In genomic region chr3:153818723-153819122, GRCm38 (mm10) we compare ENCODE assay signal across 38 mouse cellular contexts. TPM values are rescaled to one million over a fixed set of nuclear protein-coding genes. Genes with fewer than 3 reads are reported as not detected.
DNase-seq lines count a peak whose midpoint lies in the region; ATAC-seq lines count a peak whose summit lies in the region.
"Had no signal": no experiment of that assay in that cellular context is flagged by ENCODE, and none has a peak within 500 bp of the region (broad histone marks: within the 10 kb centered on the region; RNA-seq: fewer than 3 reads in every experiment).

No protein-coding gene starts in this region.

- peak overlapping the region; percentile 11; the same call in 1 of the 2 replicates for H3K27ac ChIP-seq in liver, embryonic 12.5 days
- H3K27ac ChIP-seq in liver, embryonic 11.5 days (ENCODE audit: low read depth, low read length) = no peak overlapping the region
- no peak overlapping the region for H3K27ac ChIP-seq in liver, embryonic 16.5 days (ENCODE audit: low read length)
- H3K27ac ChIP-seq in intestine, embryonic 15.5 days = no peak overlapping the region
- H3K27ac ChIP-seq: embryonic facial prominence, embryonic 15.5 days; forebrain, embryonic 15.5 days; hindbrain, embryonic 15.5 days; kidney, embryonic 15.5 days; neural tube, embryonic 12.5 days had no signal

- H3K36me3 ChIP-seq in liver, embryonic 12.5 days = no peaks in the 10 kb centered on the region
- no peaks in the 10 kb centered on the region for H3K36me3 ChIP-seq in liver, embryonic 11.5 days (ENCODE audit: control insufficient read depth, insufficient read depth, low read length)
- H3K36me3 ChIP-seq in liver, embryonic 16.5 days (ENCODE audit: control insufficient read depth, insufficient read depth) = no peaks in the 10 kb centered on the region
- no peaks in the 10 kb centered on the region for H3K36me3 ChIP-seq in intestine, embryonic 15.5 days
- H3K36me3 ChIP-seq: embryonic facial prominence, embryonic 10.5 days; embryonic facial prominence, embryonic 15.5 days; forebrain, embryonic 15.5 days; heart, embryonic 12.5 days; hindbrain, embryonic 15.5 days; kidney, embryonic 15.5 days; neural tube, embryonic 12.5 days had no signal

- ATAC-seq in liver, embryonic 12.5 days = peak; percentile 44; the same call in 1 of the 2 replicates
- no peak for ATAC-seq in liver, embryonic 11.5 days (replicated peaks; ENCODE audit: low FRiP score)
- ATAC-seq in common myeloid progenitor, adult 5-6 weeks (replicated peaks; ENCODE audit: low read depth, poor library complexity, severe bottlenecking) = peak; percentile 59; the same call in 1 of the 2 replicates
- peak; percentile 53 for ATAC-seq in liver, embryonic 16.5 days (ENCODE audit: low read depth)
- ATAC-seq in intestine, embryonic 15.5 days = no peak
- ATAC-seq: forebrain, embryonic 15.5 days; inflammation-experienced regulatory T-cells, adult 6 months; midbrain, embryonic 16.5 days had no signal

- H3K27me3 ChIP-seq in liver, embryonic 12.5 days (replicated peaks) = peaks cover 9% of the 10 kb centered on the region; the same call in 1 of the 2 replicates
- H3K27me3 ChIP-seq in liver, embryonic 11.5 days (replicated peaks; ENCODE audit: control insufficient read depth, insufficient read depth, low read length) = no peaks in the 10 kb centered on the region
- no peaks in the 10 kb centered on the region for H3K27me3 ChIP-seq in liver, embryonic 16.5 days (ENCODE audit: control insufficient read depth, insufficient read depth, low read depth, low read length)
- H3K27me3 ChIP-seq in intestine, embryonic 15.5 days (replicated peaks) = no peaks in the 10 kb centered on the region
- H3K27me3 ChIP-seq: embryonic facial prominence, embryonic 15.5 days; forebrain, embryonic 15.5 days; heart, embryonic 12.5 days; hindbrain, embryonic 15.5 days; kidney, embryonic 15.5 days; neural tube, embryonic 12.5 days had no signal

- H3K4me3 ChIP-seq in liver, embryonic 12.5 days = no peak overlapping the region
- no peak overlapping the region for H3K4me3 ChIP-seq in liver, embryonic 11.5 days (ENCODE audit: low read depth, low read length)
- H3K4me3 ChIP-seq in liver, embryonic 16.5 days (ENCODE audit: low read depth, low read length) = no peak overlapping the region
- H3K4me3 ChIP-seq in intestine, embryonic 15.5 days (replicated peaks) = no peak overlapping the region
- H3K4me3 ChIP-seq: embryonic facial prominence, embryonic 10.5 days; embryonic facial prominence, embryonic 15.5 days; forebrain, embryonic 15.5 days; heart, embryonic 12.5 days; hindbrain, embryonic 15.5 days; kidney, embryonic 15.5 days; myocyte; neural tube, embryonic 12.5 days had no signal

- peaks cover 9% of the 10 kb centered on the region for H3K4me1 ChIP-seq in liver, embryonic 12.5 days
- H3K4me1 ChIP-seq in liver, embryonic 11.5 days (replicated peaks; ENCODE audit: control insufficient read depth, insufficient read depth, low read length) = 0 out of 2 replicates have a peak, but pooled peaks cover 2% of the 10 kb centered on the region
- H3K4me1 ChIP-seq in liver, embryonic 16.5 days (ENCODE audit: control insufficient read depth, low read depth, low read length) = peaks cover 8% of the 10 kb centered on the region
- peaks cover 3% of the 10 kb centered on the region; the same call in 1 of the 2 replicates for H3K4me1 ChIP-seq in intestine, embryonic 15.5 days (replicated peaks)
- H3K4me1 ChIP-seq: heart, embryonic 12.5 days; hindbrain, embryonic 15.5 days had no signal

- DNase-seq in liver, embryonic 11.5 days (ENCODE audit: low spot score) = no peak
- no peak for DNase-seq in spleen, postnatal 36 days (ENCODE audit: low spot score in 2 of 2)
- no peak for DNase-seq in adrenal gland, postnatal 25 days
- DNase-seq: adrenal gland, postnatal 14 days; B cell, adult 2 months; cerebellum, adult 18-20 months; cerebellum, postnatal 10 days; gastrocnemius, postnatal 25 days; heart, adult 18-20 months; kidney, adult 18-20 months; kidney, postnatal 4 days; layer of hippocampus, postnatal 36 days; left cerebral cortex, postnatal 4 days; lung, adult 2 months; lung, postnatal 10 days; right cerebral cortex, adult 18-20 months; thymus, adult 2 months; thymus, postnatal 36 days had no signal

- no peak overlapping the region for H3K4me2 ChIP-seq in liver, embryonic 12.5 days
- H3K4me2 ChIP-seq in liver, embryonic 11.5 days = no peak overlapping the region
- H3K4me2 ChIP-seq in liver, embryonic 16.5 days (ENCODE audit: low read depth, low read length) = no peak overlapping the region
- no peak overlapping the region for H3K4me2 ChIP-seq in intestine, embryonic 15.5 days (replicated peaks)
- H3K4me2 ChIP-seq: embryonic facial prominence, embryonic 15.5 days; forebrain, embryonic 15.5 days; heart, embryonic 12.5 days; hindbrain, embryonic 15.5 days; kidney, embryonic 15.5 days; midbrain, embryonic 11.5 days; neural tube, embryonic 12.5 days had no signal

- WGBS in liver, embryonic 12.5 days (ENCODE audit: insufficient replicate concordance) = 65% methylated on average over 3 of the region's 3 CpGs
- 81% methylated on average over 3 of the region's 3 CpGs for WGBS in liver, embryonic 11.5 days
- 57% methylated on average over 3 of the region's 3 CpGs for WGBS in liver, embryonic 16.5 days (ENCODE audit: insufficient replicate concordance)
- WGBS in intestine, embryonic 15.5 days = 93% methylated on average over 3 of the region's 3 CpGs

- no peak overlapping the region for H3K9ac ChIP-seq in liver, embryonic 12.5 days
- no peak overlapping the region for H3K9ac ChIP-seq in liver, embryonic 11.5 days (ENCODE audit: low read depth, low read length)
- H3K9ac ChIP-seq in liver, embryonic 16.5 days (ENCODE audit: low read depth, low read length) = no peak overlapping the region
- no peak overlapping the region for H3K9ac ChIP-seq in intestine, embryonic 15.5 days
- H3K9ac ChIP-seq: embryonic facial prominence, embryonic 15.5 days; forebrain, embryonic 15.5 days; heart, embryonic 12.5 days; hindbrain, embryonic 15.5 days; kidney, embryonic 15.5 days; neural tube, embryonic 12.5 days had no signal

- no peaks in the 10 kb centered on the region for H3K9me3 ChIP-seq in liver, embryonic 12.5 days (replicated peaks)
- no peaks in the 10 kb centered on the region for H3K9me3 ChIP-seq in liver, embryonic 11.5 days (ENCODE audit: control insufficient read depth, low read length)
- H3K9me3 ChIP-seq in liver, embryonic 16.5 days (replicated peaks; ENCODE audit: control insufficient read depth, low read length) = no peaks in the 10 kb centered on the region
- H3K9me3 ChIP-seq in intestine, embryonic 15.5 days = no peaks in the 10 kb centered on the region
- H3K9me3 ChIP-seq: embryonic facial prominence, embryonic 10.5 days; embryonic facial prominence, embryonic 15.5 days; forebrain, embryonic 15.5 days; hindbrain, embryonic 15.5 days; kidney, embryonic 15.5 days; neural tube, embryonic 12.5 days had no signal

RNA-seq across cellular contexts. Expression of gene Asb17, which starts 25.3 kb away (rescaled TPM):
- 5.3 and 6.4 TPM in 2 replicates for polyA plus RNA-seq in liver, embryonic 12.5 days (2016; fragmentation: Nextera tagmentation; extraction: Ambion mirVana)
- polyA plus RNA-seq in liver, embryonic 11.5 days (2014; fragmentation: Nextera tagmentation; extraction: Ambion mirVana) = 8.3 and 9.6 TPM in 2 replicates
- 0.58 and 1.3 TPM in 2 replicates for total RNA-seq in common myeloid progenitor, adult 5-6 weeks (2017)
- 2.2 and 2.4 TPM in 2 replicates for polyA plus RNA-seq in liver, embryonic 16.5 days (2015; fragmentation: Nextera tagmentation; extraction: Ambion mirVana)
- 0.09 TPM in 1 of 2 replicates, not detected in the other for polyA plus RNA-seq in intestine, embryonic 15.5 days (2015; fragmentation: Nextera tagmentation; extraction: Ambion mirVana)
- total RNA-seq in adrenal gland, postnatal 25 days (2021) = not detected in 2 replicates
- total RNA-seq: adrenal gland, postnatal 14 days; gastrocnemius, adult 18-20 months; gastrocnemius, postnatal 25 days; heart, adult 18-20 months; hematopoietic stem cell, adult 5-6 weeks; layer of hippocampus, adult 8-10 months; layer of hippocampus, postnatal 36 days; left cerebral cortex, postnatal 4 days had no signal
- polyA plus RNA-seq: cortical plate, adult 2 months; frontal cortex, adult 2 months; inflammation-experienced regulatory T-cells, adult 6 months; lung, adult 2 months; myocyte; thymus, adult 2 months had no signal

Comparison
In these comparisons a context has a peak if more than half of its experiments do, and no peak if none do; other contexts are left out.
1. ATAC-seq: peak in liver, embryonic 12.5 days (single experiment), common myeloid progenitor, adult 5-6 weeks (single experiment) and liver, embryonic 16.5 days (single experiment); none in liver, embryonic 11.5 days (single experiment) and intestine, embryonic 15.5 days (single experiment).